Mouse (Mus musculus): Measurements from ENCODE around the gene AW549877. TPM values are rescaled to one million over a fixed set of nuclear protein-coding genes. Genes with fewer than 3 reads are reported as not detected.

Gene AW549877
- polyA plus RNA-seq (2012), result 1.2 and 1.3 TPM in 2 replicates

DNA sequence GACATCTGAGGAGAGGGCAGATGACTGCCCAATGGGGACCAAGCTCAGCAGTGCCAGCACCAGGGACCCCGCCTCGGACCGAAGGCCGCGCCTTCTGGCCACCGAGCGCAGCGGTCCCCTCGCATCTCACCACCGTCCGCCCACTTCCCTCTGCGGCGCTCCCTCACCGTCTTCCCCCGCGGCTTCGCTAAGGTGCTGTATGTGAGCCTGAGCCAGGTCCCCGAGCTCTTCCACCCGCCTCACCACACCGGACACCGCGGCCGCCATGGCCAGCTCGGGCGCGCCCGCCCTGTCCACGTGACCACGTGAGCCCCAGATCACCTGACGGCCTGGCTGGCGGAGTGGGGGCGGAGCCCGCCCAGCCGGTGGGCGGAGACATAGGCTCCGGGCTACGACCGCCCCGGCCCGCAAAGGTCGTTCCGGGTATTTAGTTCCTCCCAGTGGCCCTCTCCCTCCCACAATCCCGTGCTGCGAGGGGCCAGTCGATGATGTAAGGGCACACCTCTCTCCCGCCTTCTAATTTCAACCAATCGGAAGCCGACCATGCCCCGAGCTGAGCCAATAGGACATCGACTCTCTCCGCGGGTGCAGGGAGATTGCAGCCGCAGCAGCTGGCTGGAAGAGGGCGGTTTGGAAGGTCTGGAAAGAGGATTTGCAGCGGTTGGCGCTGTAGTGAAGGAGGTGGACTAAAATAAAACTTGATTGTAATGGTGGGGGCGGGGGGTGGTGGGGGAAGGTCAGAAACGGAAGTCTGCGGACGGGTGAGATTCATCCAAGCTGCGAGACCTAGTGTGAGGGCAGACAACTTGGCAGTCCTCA lies at the start of gene AW549877:
TSS of gene AW549877 (minus strand) at position 297 of the 819 bp plus-strand sequence.

DNA sequence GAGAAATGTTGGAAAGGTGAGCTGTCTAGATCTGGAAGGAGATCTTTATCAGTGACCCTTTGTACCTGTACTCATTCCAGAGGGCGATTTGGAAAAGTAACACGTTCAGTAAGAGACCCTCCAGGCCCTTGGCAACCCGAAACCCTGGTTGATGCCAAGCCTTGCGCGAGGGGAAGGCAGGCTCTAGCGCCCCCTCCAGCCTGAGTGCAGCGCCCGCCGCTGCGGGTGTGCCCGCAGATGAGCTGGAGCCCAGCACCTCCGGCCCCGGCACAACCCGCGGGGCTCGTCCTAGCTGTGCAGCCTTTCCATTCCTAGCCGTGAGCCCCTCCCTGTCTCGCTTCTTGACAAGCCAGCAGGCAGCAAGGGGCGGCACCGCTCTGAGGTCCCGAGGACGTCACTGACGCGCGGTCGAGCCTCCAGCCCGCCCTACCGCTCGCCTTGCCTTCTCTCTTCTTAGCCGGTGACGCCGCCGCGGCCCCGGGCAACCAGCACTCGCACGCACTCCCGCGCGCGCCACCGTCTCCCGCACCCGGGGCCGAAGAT lies 30.8 kb upstream of the AW549877 start, which contains the start of gene Oxct1:
TSS of gene Oxct1 (plus strand) at position 153 of the 543 bp plus-strand sequence.

DNA sequence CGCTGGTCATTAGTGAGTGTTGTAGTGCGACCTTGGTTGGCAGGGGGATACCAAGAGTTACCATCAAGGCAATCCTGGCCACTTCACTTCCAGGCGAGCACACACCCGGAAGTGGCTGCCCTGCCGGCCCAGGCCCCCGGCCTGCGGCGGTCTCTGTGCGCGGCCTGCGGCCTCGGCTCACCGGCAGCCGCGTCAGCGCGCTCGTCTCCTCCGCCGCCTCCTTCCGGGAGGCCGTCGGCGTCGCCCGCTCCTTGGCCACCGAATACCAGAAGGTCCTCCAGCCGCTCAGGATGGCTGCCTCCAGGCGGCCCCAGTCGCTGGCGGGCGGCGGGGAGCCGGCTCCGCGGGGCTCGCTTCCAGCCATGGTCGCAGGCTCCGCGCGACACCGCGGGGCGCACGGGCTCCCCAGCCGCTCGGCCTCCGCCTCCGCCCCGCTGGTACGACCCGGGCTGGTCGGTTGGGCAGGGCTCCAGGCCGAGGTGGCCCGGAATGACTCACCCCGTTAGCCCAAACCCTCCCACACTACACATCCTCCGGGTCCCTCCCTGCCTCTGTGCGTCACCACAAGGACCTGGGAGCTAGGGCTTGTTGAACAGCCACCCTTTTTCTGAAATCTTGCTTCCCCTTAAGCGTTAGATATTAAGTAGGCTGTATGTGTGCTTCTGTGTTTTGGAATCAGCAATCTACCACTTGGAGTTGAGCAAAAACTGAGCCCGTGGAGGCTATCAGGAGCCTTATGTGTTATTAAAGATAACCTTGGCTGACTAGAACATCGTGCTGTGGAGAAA lies 16.3 kb downstream of the AW549877 start, which contains the start of gene Fbxo4:
TSS of gene Fbxo4 (minus strand) at position 513 of the 788 bp plus-strand sequence.

Other genes with a start within 250 kb of the AW549877 start
- gene Fbxo4, start 16.2 kb downstream of the AW549877 start, polyA plus RNA-seq (2012), result 3.7 and 4.9 TPM in 2 replicates
- 47.5 and 49.1 TPM in 2 replicates for gene Oxct1, start 30.6 kb upstream of the AW549877 start, polyA plus RNA-seq (2012)